Mouse (Mus musculus): ENCODE measurements around the gene Bean1. TPM values are rescaled to one million over a fixed set of nuclear protein-coding genes. Genes with fewer than 3 reads are reported as not detected.

Bean1 gene
- polyA plus RNA-seq (2012; rRNA removed; ENCODE audit: low replicate concordance), result 1.7 and 1.8 TPM in 2 replicates

DNA sequence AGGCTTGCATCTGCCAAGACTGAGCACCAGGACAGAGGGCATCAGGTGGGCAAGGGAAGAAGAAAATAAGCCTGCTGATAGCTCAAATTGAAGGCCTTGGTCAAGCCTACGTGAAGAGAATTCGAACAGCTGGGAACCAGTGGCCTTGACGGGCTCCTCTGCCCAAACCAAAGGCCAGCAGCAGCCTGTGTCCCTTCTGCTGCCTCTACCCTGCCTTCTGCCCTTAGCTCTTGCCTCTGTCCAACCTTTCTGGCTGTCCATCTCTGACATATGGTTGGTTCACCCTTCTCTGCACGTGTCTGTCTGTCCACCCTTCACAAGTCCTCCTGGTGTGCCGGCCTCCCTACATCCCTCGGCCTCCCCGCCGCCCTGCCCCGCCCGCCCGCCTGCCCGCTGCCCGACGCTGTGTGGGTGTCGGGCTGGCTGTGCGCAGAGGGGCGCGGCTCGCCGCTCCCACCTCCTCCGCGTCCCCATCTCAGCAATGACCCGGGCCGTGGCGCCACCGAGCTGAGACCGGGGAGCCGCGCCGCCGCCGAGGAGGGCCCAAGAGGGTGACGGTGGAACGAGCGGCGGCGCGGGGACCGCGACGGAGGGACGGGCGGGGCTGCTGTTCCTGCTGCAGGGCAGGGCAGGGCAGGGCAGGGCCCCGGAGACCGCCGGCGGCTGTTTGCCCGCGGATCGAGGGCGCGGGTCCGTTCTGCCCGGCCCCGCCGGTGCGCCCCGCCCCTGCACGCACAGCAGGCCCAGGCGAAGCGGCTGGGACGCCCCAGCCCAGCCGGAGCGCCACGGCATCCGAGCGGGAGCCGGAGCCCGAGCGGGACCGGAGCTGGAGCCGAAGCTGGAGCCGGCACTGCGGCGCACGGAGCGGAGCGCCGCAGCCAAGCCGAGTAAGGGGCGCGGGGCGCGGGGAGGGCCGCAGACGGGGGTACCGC is at the start of gene Bean1:
Gene Bean1, plus strand, starts transcription at position 325 of the 932 bp plus-strand sequence.

DNA sequence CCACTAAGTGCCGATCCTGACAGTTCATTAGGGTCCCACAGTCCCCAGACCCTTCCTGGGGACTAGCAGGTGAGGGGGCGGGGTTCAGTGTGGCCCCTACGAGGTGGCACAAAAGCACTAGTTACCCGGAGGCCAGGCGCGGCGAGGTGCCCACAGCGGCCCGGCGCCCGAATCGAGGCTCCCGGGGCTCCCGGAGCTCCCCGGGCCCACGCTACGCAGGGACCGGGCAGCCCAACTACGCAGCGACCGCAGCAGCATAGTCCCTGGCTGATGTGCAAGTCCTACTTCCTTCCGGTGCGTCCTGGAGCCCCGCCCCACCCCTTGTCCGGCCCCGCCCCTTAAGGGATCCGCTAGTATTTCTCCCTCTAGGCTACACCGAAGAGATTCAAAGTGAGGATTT is 78.0 kb downstream of the Bean1 start, which contains the start of gene Tk2:
Gene Tk2, minus strand, starts transcription at position 283 of the 400 bp plus-strand sequence.

DNA sequence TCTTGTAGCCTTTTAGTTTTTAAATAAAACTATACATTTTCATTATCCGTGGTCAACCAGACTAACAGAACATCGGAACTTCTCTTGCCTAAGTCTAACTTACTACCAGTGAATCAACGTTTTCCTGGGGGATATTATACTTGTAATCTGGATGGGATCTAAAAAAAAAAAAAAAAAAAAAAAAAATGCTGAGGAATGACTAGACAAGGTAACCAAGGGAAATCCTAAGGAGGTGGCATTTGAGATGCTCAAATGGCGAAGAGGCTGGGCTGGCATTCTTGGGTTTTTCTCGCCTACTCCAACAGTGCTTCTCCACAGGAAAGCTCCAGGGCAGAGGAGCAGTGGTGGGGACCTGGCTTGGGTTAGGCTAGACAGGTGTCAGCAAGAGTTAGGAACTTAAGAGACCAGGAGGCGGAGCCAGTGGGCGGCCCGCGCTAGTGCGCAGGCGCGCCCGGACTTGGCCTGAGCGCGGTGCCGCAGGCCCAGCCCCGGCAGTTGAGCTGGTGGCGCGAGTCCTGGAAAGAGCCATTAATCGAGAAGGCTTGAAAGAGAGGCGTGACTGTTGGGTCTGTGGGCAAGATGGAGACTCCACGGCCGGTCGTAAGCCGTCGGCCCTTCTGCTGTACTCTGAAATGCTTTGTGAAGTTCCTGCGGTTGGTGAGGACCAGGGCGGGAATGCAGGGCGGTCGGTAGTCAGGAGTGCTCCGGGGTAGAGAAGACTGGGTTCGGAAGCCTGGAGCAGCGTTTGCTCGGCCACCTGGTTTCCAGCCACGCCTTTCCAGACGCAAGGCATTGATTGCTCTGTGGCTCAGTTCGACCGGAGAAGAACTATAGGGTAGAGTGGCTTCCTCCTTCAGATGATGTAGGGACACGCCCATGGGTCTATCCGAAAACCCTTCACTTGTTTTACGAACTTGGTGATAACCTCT is 80.5 kb downstream of the Bean1 start, which contains the start of gene Cklf:
Gene Cklf, plus strand, starts transcription at position 423 of the 929 bp plus-strand sequence.

Other genes with a start within 250 kb of the Bean1 start
- 99.8 and 107 TPM in 2 replicates for gene Cdh5, start 68.8 kb upstream of the Bean1 start, polyA plus RNA-seq (2012; rRNA removed; ENCODE audit: low replicate concordance)
- 32.8 and 33.2 TPM in 2 replicates for gene Tk2, start 78.1 kb downstream of the Bean1 start, polyA plus RNA-seq (2012; rRNA removed; ENCODE audit: low replicate concordance)
- 6.5 and 12.9 TPM in 2 replicates for gene Cklf, start 80.4 kb downstream of the Bean1 start, polyA plus RNA-seq (2012; rRNA removed; ENCODE audit: low replicate concordance)
- gene Cmtm2a, start 122.7 kb downstream of the Bean1 start, polyA plus RNA-seq (2012; rRNA removed; ENCODE audit: low replicate concordance), result not detected in 2 replicates
- not detected in 2 replicates for gene Gm45711, start 139.6 kb downstream of the Bean1 start, polyA plus RNA-seq (2012; rRNA removed; ENCODE audit: low replicate concordance)
- gene Cmtm1, start 139.7 kb downstream of the Bean1 start, polyA plus RNA-seq (2012; rRNA removed; ENCODE audit: low replicate concordance), result not detected in 2 replicates
- gene Gm11020, start 151.1 kb downstream of the Bean1 start, polyA plus RNA-seq (2012; rRNA removed; ENCODE audit: low replicate concordance), result not detected in 2 replicates
- 0.23 TPM in 1 of 2 replicates, not detected in the other for gene Cmtm2b, start 151.8 kb downstream of the Bean1 start, polyA plus RNA-seq (2012; rRNA removed; ENCODE audit: low replicate concordance)
- 187 and 269 TPM in 2 replicates for gene Cmtm3, start 169.0 kb downstream of the Bean1 start, polyA plus RNA-seq (2012; rRNA removed; ENCODE audit: low replicate concordance)
- 8.6 and 12.2 TPM in 2 replicates for gene Cmtm4, start 225.4 kb downstream of the Bean1 start, polyA plus RNA-seq (2012; rRNA removed; ENCODE audit: low replicate concordance)